Mouse (Mus musculus): ENCODE results near the gene Ipo11. TPM values are rescaled to one million over a fixed set of nuclear protein-coding genes. Genes with fewer than 3 reads are reported as not detected.
"Not testable (repeated sequence)": the region's sequence is repeated elsewhere in the genome, so short reads cannot be mapped to it uniquely, and the experiment has no call there.

Gene Ipo11
- polyA plus RNA-seq, 1 experiment from 2014 or later, result 102 TPM

- peak overlapping the region; percentile 81 for H3K4me3 ChIP-seq
- WGBS, result 11% methylated on average over 9 of the region's 9 CpGs
- DNase-seq (ENCODE audit: low spot score), result no peak
- peaks cover 8% of the 10 kb centered on the region for H3K36me3 ChIP-seq
- peaks cover 14% of the 10 kb centered on the region for H3K4me1 ChIP-seq
- H3K27ac ChIP-seq (replicated peaks), result peak overlapping the region; percentile 96
- H3K27me3 ChIP-seq (ENCODE audit: low read depth, poor library complexity, severe bottlenecking), result no peaks in the 10 kb centered on the region
- H3K9me3 ChIP-seq (replicated peaks), result no peaks in the 10 kb centered on the region
Measured at GRCm38 (mm10) chr13:106935871-106936255, 895 bp downstream of the Ipo11 start.

- H3K27ac ChIP-seq (replicated peaks), result no peak overlapping the region
- H3K4me1 ChIP-seq, result no peaks in the 10 kb centered on the region
- 94% methylated on average over 2 of the region's 2 CpGs for WGBS
- DNase-seq (ENCODE audit: low spot score), result no peak
- H3K4me3 ChIP-seq, result no peak overlapping the region
- H3K36me3 ChIP-seq, result peaks cover 58% of the 10 kb centered on the region
- H3K9me3 ChIP-seq (replicated peaks), result peaks cover 15% of the 10 kb centered on the region
- H3K27me3 ChIP-seq (ENCODE audit: low read depth, poor library complexity, severe bottlenecking), result no peaks in the 10 kb centered on the region
Measured at GRCm38 (mm10) chr13:106929201-106929600, 7.6 kb downstream of the Ipo11 start.

- peaks cover 15% of the 10 kb centered on the region for H3K9me3 ChIP-seq (replicated peaks)
- no peaks in the 10 kb centered on the region for H3K4me1 ChIP-seq
- no peaks in the 10 kb centered on the region for H3K27me3 ChIP-seq (ENCODE audit: low read depth, poor library complexity, severe bottlenecking)
- no peak overlapping the region for H3K27ac ChIP-seq (replicated peaks)
- DNase-seq (ENCODE audit: low spot score), result no peak
- H3K36me3 ChIP-seq, result peaks cover 66% of the 10 kb centered on the region
- WGBS, result 96% methylated on average over 4 of the region's 4 CpGs
- no peak overlapping the region for H3K4me3 ChIP-seq
Measured at GRCm38 (mm10) chr13:106928296-106928695, 8.5 kb downstream of the Ipo11 start.

- not testable (repeated sequence) for H3K4me3 ChIP-seq; H3K27me3 ChIP-seq (ENCODE audit: low read depth, poor library complexity, severe bottlenecking); DNase-seq (ENCODE audit: low spot score); H3K27ac ChIP-seq (replicated peaks); H3K4me1 ChIP-seq
- H3K9me3 ChIP-seq (replicated peaks), result peaks cover 15% of the 10 kb centered on the region
- peaks cover 81% of the 10 kb centered on the region for H3K36me3 ChIP-seq
- 98% methylated on average over 3 of the region's 3 CpGs for WGBS
Measured at GRCm38 (mm10) chr13:106925921-106926320, 10.8 kb downstream of the Ipo11 start.

DNA sequence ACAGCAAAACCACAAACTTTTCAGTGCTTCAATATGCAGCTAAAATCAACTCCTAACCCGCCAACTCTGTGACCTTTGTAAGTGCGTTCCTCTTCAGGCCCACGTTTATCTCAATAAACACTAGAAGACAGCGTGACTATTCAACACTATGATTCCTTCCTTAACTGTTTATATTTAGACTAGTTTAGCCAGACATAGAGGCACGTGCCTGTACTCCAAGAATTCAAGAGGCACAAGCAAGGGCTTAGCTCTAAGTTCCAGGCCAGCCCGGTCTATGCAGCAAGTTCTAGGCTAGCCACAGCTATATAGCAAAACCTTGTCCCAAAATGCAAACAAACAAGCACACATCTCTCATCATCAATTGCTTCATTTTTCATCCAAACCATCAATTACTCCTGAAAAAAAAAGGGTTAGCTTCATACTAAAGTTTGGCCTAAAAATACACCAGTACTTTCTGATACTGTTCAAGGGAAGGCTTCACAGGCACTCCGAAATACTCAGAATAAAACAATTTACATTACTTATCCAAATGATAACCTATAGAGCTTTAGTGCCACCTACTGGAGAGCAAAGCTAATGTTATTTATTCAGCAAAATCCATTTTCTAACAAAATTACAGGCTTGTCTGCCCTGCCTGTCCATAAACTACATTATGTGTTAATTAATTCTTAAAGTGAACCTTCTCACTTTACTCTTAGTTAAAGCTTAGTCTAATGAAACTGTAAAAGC lies 18.3 kb downstream of the Ipo11 start:
- Histone ChIP-seq H3K4me3 (no peak overlapping the region), H3K36me3 (peaks cover 71% of the 10 kb centered on the region), H3K9me3 (replicated peaks) (no peaks in the 10 kb centered on the region), H3K27ac (replicated peaks) (no peak overlapping the region), H3K4me1 (no peaks in the 10 kb centered on the region), H3K27me3 (ENCODE audit: low read depth, poor library complexity, severe bottlenecking) (no peaks in the 10 kb centered on the region)
- no peak for DNase-seq (ENCODE audit: low spot score)
- 93% methylated on average over 7 of the region's 7 CpGs for WGBS

DNA sequence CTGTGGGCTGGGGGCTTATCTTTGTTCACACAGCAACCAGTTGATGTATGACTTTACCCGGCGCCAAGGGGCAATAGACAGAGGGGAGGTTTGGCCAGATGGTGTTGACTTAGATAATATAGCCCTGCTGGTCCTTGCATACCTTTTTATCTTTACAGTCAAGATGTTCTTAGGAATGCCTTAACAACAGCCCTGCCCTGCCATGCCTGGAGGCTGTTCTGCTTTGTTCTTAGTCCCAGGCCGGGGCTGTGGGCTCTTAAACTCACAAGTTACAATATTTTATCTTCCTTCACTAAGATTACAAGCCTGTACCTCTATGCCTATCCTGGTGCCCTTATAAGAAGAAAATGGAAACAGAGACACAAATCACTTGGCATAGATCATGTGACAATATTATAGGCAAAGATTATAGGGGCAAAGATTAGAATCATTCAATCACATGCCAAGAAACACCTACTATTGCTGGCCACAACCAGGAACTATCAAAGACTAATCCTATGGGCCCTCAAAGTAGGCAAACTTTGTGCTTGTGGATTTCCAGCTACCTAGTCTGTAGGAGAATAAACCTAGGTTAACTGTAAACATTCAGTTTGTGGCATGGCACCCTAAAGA lies 23.5 kb downstream of the Ipo11 start:
- WGBS, result 93% methylated on average over 3 of the region's 3 CpGs
- no peak overlapping the region for H3K27ac ChIP-seq (replicated peaks)
- H3K27me3 ChIP-seq (ENCODE audit: low read depth, poor library complexity, severe bottlenecking), result no peaks in the 10 kb centered on the region
- H3K9me3 ChIP-seq (replicated peaks), result no peaks in the 10 kb centered on the region
- no peaks in the 10 kb centered on the region for H3K4me1 ChIP-seq
- DNase-seq (ENCODE audit: low spot score), result no peak
- no peak overlapping the region for H3K4me3 ChIP-seq
- H3K36me3 ChIP-seq, result peaks cover 50% of the 10 kb centered on the region

- Histone ChIP-seq H3K36me3 (peaks cover 65% of the 10 kb centered on the region), H3K4me1 (no peaks in the 10 kb centered on the region), H3K27ac (replicated peaks) (no peak overlapping the region), H3K4me3 (no peak overlapping the region), H3K27me3 (ENCODE audit: low read depth, poor library complexity, severe bottlenecking) (no peaks in the 10 kb centered on the region), H3K9me3 (replicated peaks) (no peaks in the 10 kb centered on the region)
- WGBS, result 95% methylated on average over 10 of the region's 10 CpGs
- DNase-seq (ENCODE audit: low spot score), result no peak
Measured at GRCm38 (mm10) chr13:106910096-106910495, 26.7 kb downstream of the Ipo11 start.

DNA sequence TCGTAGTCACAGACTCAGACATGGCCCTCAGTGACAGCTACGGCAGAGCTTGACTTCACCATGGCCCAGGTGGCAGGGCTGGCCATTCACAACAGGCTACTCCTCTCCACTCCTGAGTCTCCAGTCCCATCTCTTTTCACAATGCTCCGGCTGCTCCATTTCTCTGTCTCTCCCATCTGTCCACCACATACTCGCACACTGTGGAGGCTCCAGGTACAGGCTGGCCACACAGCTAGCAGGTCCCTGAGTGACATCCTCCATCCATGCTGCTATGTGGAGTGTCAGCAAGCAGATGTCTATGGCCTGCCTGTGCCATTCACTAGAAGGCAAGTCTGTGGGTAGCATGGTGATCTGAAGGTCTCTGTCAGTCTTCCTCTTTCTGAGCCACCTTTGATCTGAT lies 29.5 kb downstream of the Ipo11 start:
- Histone ChIP-seq H3K27me3 (ENCODE audit: low read depth, poor library complexity, severe bottlenecking) (no peaks in the 10 kb centered on the region), H3K9me3 (replicated peaks) (no peaks in the 10 kb centered on the region)

GRCm38 (mm10) chr13:106905154-106905553 lies 31.6 kb downstream of the Ipo11 start:
- not testable (repeated sequence) for H3K4me1 ChIP-seq; DNase-seq (ENCODE audit: low spot score); H3K27ac ChIP-seq (replicated peaks); H3K9me3 ChIP-seq (replicated peaks); H3K27me3 ChIP-seq (ENCODE audit: low read depth, poor library complexity, severe bottlenecking); H3K4me3 ChIP-seq
- H3K36me3 ChIP-seq, result peaks cover 73% of the 10 kb centered on the region
- WGBS, result 91% methylated on average over 6 of the region's 6 CpGs

More for the DNA sequence above, 29.5 kb downstream of the Ipo11 start:
- peaks cover 74% of the 10 kb centered on the region for H3K36me3 ChIP-seq
- H3K27ac ChIP-seq (replicated peaks), result no peak overlapping the region
- WGBS, result over 99% methylated on average over 4 of the region's 4 CpGs
- no peaks in the 10 kb centered on the region for H3K4me1 ChIP-seq
- no peak overlapping the region for H3K4me3 ChIP-seq
- no peak for DNase-seq (ENCODE audit: low spot score)

- Histone ChIP-seq H3K27ac (replicated peaks) (no peak overlapping the region), H3K4me1 (no peaks in the 10 kb centered on the region), H3K4me3 (no peak overlapping the region), H3K36me3 (peaks cover 73% of the 10 kb centered on the region), H3K27me3 (ENCODE audit: low read depth, poor library complexity, severe bottlenecking) (no peaks in the 10 kb centered on the region), H3K9me3 (replicated peaks) (no peaks in the 10 kb centered on the region)
- 95% methylated on average over 3 of the region's 3 CpGs for WGBS
- DNase-seq (ENCODE audit: low spot score), result no peak
Measured at GRCm38 (mm10) chr13:106904637-106905036, 32.1 kb downstream of the Ipo11 start.

- Histone ChIP-seq H3K27me3 (ENCODE audit: low read depth, poor library complexity, severe bottlenecking) (no peaks in the 10 kb centered on the region), H3K4me3 (no peak overlapping the region), H3K27ac (replicated peaks) (no peak overlapping the region), H3K9me3 (replicated peaks) (no peaks in the 10 kb centered on the region), H3K4me1 (no peaks in the 10 kb centered on the region), H3K36me3 (peaks cover 79% of the 10 kb centered on the region)
- WGBS, result 92% methylated on average over 2 of the region's 2 CpGs
- no peak for DNase-seq (ENCODE audit: low spot score)
Measured at GRCm38 (mm10) chr13:106894284-106894683, 42.5 kb downstream of the Ipo11 start.

DNA sequence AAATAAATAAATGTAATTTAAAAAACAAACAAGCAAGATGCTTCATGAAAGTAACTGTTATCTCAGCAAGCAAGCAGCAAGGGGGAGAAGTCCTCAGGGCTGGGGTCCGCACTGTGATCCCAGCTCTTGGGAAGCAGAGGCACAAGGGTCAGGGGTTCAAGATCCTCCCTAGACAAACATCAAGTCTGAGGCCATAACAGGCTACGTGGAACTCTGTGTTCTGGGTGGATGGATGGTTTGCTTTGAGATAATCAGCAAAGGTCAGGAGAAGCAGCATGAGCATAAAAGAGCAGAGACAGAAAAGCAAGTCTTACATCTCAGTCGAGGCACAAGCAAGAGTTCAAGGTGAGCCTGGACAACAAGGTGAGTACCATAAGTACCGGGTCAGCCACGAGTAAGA lies 43.1 kb downstream of the Ipo11 start:
- Histone ChIP-seq H3K4me1 (no peaks in the 10 kb centered on the region), H3K4me3 (no peak overlapping the region), H3K9me3 (replicated peaks) (no peaks in the 10 kb centered on the region), H3K27ac (replicated peaks) (no peak overlapping the region), H3K36me3 (peaks cover 77% of the 10 kb centered on the region), H3K27me3 (ENCODE audit: low read depth, poor library complexity, severe bottlenecking) (no peaks in the 10 kb centered on the region)
- DNase-seq (ENCODE audit: low spot score), result no peak
- 92% methylated on average over 5 of the region's 5 CpGs for WGBS

DNA sequence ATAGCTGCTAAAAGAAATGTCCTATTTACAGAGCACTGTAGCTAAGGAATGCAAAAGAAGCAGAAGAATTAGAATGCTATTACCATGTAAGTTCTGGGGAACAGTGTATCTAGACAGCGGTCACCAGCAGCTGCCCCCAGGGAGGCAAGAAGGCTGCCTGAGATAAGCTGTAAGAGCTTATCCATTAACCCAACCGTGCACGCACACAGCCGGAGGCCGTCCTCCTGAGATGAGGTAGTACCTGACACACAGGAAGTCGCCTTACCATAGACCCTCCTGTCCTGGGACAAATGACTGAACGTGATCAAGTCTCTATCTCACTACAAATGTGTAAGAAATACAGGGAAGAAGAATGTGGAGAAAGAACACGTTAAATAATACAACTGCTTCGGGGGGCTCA lies 43.6 kb downstream of the Ipo11 start:
- no peaks in the 10 kb centered on the region for H3K9me3 ChIP-seq (replicated peaks)
- DNase-seq (ENCODE audit: low spot score), result no peak
- 93% methylated on average over 9 of the region's 9 CpGs for WGBS
- peaks cover 78% of the 10 kb centered on the region for H3K36me3 ChIP-seq
- H3K4me1 ChIP-seq, result no peaks in the 10 kb centered on the region
- no peak overlapping the region for H3K4me3 ChIP-seq
- no peak overlapping the region for H3K27ac ChIP-seq (replicated peaks)
- H3K27me3 ChIP-seq (ENCODE audit: low read depth, poor library complexity, severe bottlenecking), result no peaks in the 10 kb centered on the region

Data from midbrain, embryonic 10.5 days (tissue).